Mouse (Mus musculus) cortical plate, adult 2 months (tissue): Measurements from ENCODE around the gene Pld1.

Experiments used
- CTCF ChIP-seq: fragments of 200-500 bp; IDR thresholded peaks from 2 replicates; pipeline ENCODE4 v1.5.1; 2011; ENCODE audit warnings: mild to moderate bottlenecking, control low read depth, low read length; ENCODE audit not compliant: insufficient read depth; ENCODE audit errors: extremely low read depth
- POLR2A ChIP-seq: fragments of 200-500 bp; IDR thresholded peaks from 2 replicates; pipeline ENCODE4 v1.6.1; 2011; ENCODE audit warnings: mild to moderate bottlenecking, low read length, control low read depth; ENCODE audit not compliant: insufficient read depth; ENCODE audit errors: extremely low read depth

GRCm38 (mm10) chr3:28084281-28084680, 145.8 kb downstream of the Pld1 start:
- TF ChIP-seq POLR2A (no peak), CTCF (no peak)
